Mouse (Mus musculus): ENCODE results near the gene Slc37a4. TPM values are rescaled to one million over a fixed set of nuclear protein-coding genes. Genes with fewer than 3 reads are reported as not detected.

Slc37a4 gene
- 1.4 TPM for polyA plus RNA-seq (2014; fragmentation: Illumina TruSeq; extraction: RNeasy Lipid Tissue Mini Kit (QIAGEN cat#74804))

GRCm38 (mm10) chr9:44396684-44397411 lies at the start of gene Slc37a4:
Gene Slc37a4 (plus strand): TSS chr9:44396852.

GRCm38 (mm10) chr9:44361190-44361917 lies 35.3 kb upstream of the Slc37a4 start, which contains the start of gene Vps11:
Gene Vps11 (minus strand): TSS chr9:44361670.

GRCm38 (mm10) chr9:44379054-44379834 lies 17.4 kb upstream of the Slc37a4 start, which contains the start of gene Hyou1:
Gene Hyou1 (plus strand): TSS chr9:44379490.

GRCm38 (mm10) chr9:44406906-44407751 lies 10.5 kb downstream of the Slc37a4 start, which contains the start of the genes Rps25 and Trappc4:
Gene Rps25 (plus strand): TSS chr9:44407139.
Gene Trappc4 (minus strand): TSS chr9:44407600.

GRCm38 (mm10) chr9:44418519-44419385 lies 22.1 kb downstream of the Slc37a4 start, which contains the start of gene Ccdc84:
Gene Ccdc84 (minus strand): TSS chr9:44418569.

GRCm38 (mm10) chr9:44440961-44441360 lies 44.3 kb downstream of the Slc37a4 start, which contains the start of gene Foxr1:
Gene Foxr1 (minus strand): TSS chr9:44441136.

Other genes starting within 250 kb of the Slc37a4 start
- 36.8 TPM for gene Cbl, start 162.8 kb upstream of the Slc37a4 start, polyA plus RNA-seq (2014; fragmentation: Illumina TruSeq; extraction: RNeasy Lipid Tissue Mini Kit (QIAGEN cat#74804))
- gene Ccdc153, start 156.2 kb upstream of the Slc37a4 start, polyA plus RNA-seq (2014; fragmentation: Illumina TruSeq; extraction: RNeasy Lipid Tissue Mini Kit (QIAGEN cat#74804)): 4.9 TPM
- gene Pdzd3, start 145.4 kb upstream of the Slc37a4 start, polyA plus RNA-seq (2014; fragmentation: Illumina TruSeq; extraction: RNeasy Lipid Tissue Mini Kit (QIAGEN cat#74804)): not detected
- gene Nlrx1, start 128.3 kb upstream of the Slc37a4 start, polyA plus RNA-seq (2014; fragmentation: Illumina TruSeq; extraction: RNeasy Lipid Tissue Mini Kit (QIAGEN cat#74804)): not detected
- gene Abcg4, start 108.2 kb upstream of the Slc37a4 start, polyA plus RNA-seq (2014; fragmentation: Illumina TruSeq; extraction: RNeasy Lipid Tissue Mini Kit (QIAGEN cat#74804)): 0.14 TPM
- gene Hinfp, start 91.2 kb upstream of the Slc37a4 start, polyA plus RNA-seq (2014; fragmentation: Illumina TruSeq; extraction: RNeasy Lipid Tissue Mini Kit (QIAGEN cat#74804)): 15.0 TPM
- gene C2cd2l, start 76.6 kb upstream of the Slc37a4 start, polyA plus RNA-seq (2014; fragmentation: Illumina TruSeq; extraction: RNeasy Lipid Tissue Mini Kit (QIAGEN cat#74804)): 0.63 TPM
- gene Dpagt1, start 70.8 kb upstream of the Slc37a4 start, polyA plus RNA-seq (2014; fragmentation: Illumina TruSeq; extraction: RNeasy Lipid Tissue Mini Kit (QIAGEN cat#74804)): 11.4 TPM
- gene H2afx, start 62.2 kb upstream of the Slc37a4 start, polyA plus RNA-seq (2014; fragmentation: Illumina TruSeq; extraction: RNeasy Lipid Tissue Mini Kit (QIAGEN cat#74804)): 9.2 TPM
- gene Hmbs, start 52.6 kb upstream of the Slc37a4 start, polyA plus RNA-seq (2014; fragmentation: Illumina TruSeq; extraction: RNeasy Lipid Tissue Mini Kit (QIAGEN cat#74804)): 26.6 TPM
- 11.1 TPM for gene Vps11, start 35.2 kb upstream of the Slc37a4 start, polyA plus RNA-seq (2014; fragmentation: Illumina TruSeq; extraction: RNeasy Lipid Tissue Mini Kit (QIAGEN cat#74804))
- gene Hyou1, start 17.4 kb upstream of the Slc37a4 start, polyA plus RNA-seq (2014; fragmentation: Illumina TruSeq; extraction: RNeasy Lipid Tissue Mini Kit (QIAGEN cat#74804)): 22.1 TPM
- gene Rps25, start 10.3 kb downstream of the Slc37a4 start, polyA plus RNA-seq (2014; fragmentation: Illumina TruSeq; extraction: RNeasy Lipid Tissue Mini Kit (QIAGEN cat#74804)): 968 TPM
- 28.7 TPM for gene Trappc4, start 10.7 kb downstream of the Slc37a4 start, polyA plus RNA-seq (2014; fragmentation: Illumina TruSeq; extraction: RNeasy Lipid Tissue Mini Kit (QIAGEN cat#74804))
- 4.1 TPM for gene Ccdc84, start 21.7 kb downstream of the Slc37a4 start, polyA plus RNA-seq (2014; fragmentation: Illumina TruSeq; extraction: RNeasy Lipid Tissue Mini Kit (QIAGEN cat#74804))
- 0.54 TPM for gene Foxr1, start 44.3 kb downstream of the Slc37a4 start, polyA plus RNA-seq (2014; fragmentation: Illumina TruSeq; extraction: RNeasy Lipid Tissue Mini Kit (QIAGEN cat#74804))
- gene Upk2, start 58.1 kb downstream of the Slc37a4 start, polyA plus RNA-seq (2014; fragmentation: Illumina TruSeq; extraction: RNeasy Lipid Tissue Mini Kit (QIAGEN cat#74804)): not detected
- 2.6 TPM for gene Bcl9l, start 86.0 kb downstream of the Slc37a4 start, polyA plus RNA-seq (2014; fragmentation: Illumina TruSeq; extraction: RNeasy Lipid Tissue Mini Kit (QIAGEN cat#74804))
- not detected for gene Cxcr5, start 165.0 kb downstream of the Slc37a4 start, polyA plus RNA-seq (2014; fragmentation: Illumina TruSeq; extraction: RNeasy Lipid Tissue Mini Kit (QIAGEN cat#74804))
- gene Ddx6, start 208.0 kb downstream of the Slc37a4 start, polyA plus RNA-seq (2014; fragmentation: Illumina TruSeq; extraction: RNeasy Lipid Tissue Mini Kit (QIAGEN cat#74804)): 406 TPM